Mouse (Mus musculus) embryonic facial prominence, embryonic 15.5 days (tissue): Measurements from ENCODE around the gene Cntnap2. TPM values are rescaled to one million over a fixed set of nuclear protein-coding genes. Genes with fewer than 3 reads are reported as not detected.

ENCODE experiments used
- ATAC-seq: fragments of 200-750 bp; cut with Nextera tagmentation; 2 replicates; pipeline ENCODE4 v1.8.0; 2017; ENCODE audit warnings: low read depth, moderate TSS enrichment; ENCODE audit not compliant: insufficient number of reproducible peaks, low FRiP score, low TSS enrichment
- H3K27ac ChIP-seq: fragments of 300-500 bp; sonication (generic); replicated peaks from 2 replicates; pipeline ENCODE4 v1.5.1; 2015; ENCODE audit warnings: mild to moderate bottlenecking, inconsistent platforms
- H3K27me3 ChIP-seq: fragments of 300-500 bp; sonication (generic); 2 replicates; pipeline ENCODE4 v1.6.1; 2015; ENCODE audit warnings: inconsistent platforms
- H3K36me3 ChIP-seq: fragments of 300-500 bp; sonication (generic); 2 replicates; pipeline ENCODE4 v1.6.1; 2015; ENCODE audit warnings: mild to moderate bottlenecking, inconsistent platforms
- H3K4me1 ChIP-seq: fragments of 300-500 bp; sonication (generic); 2 replicates; pipeline ENCODE4 v1.6.1; 2015; ENCODE audit warnings: inconsistent platforms
- H3K4me2 ChIP-seq: fragments of 300-500 bp; sonication (generic); replicated peaks from 2 replicates; pipeline ENCODE4 v1.6.1; 2015; ENCODE audit warnings: mild to moderate bottlenecking, inconsistent platforms
- H3K4me3 ChIP-seq: fragments of 300-500 bp; sonication (generic); replicated peaks from 2 replicates; pipeline ENCODE4 v1.5.1; 2015; ENCODE audit warnings: mild to moderate bottlenecking, inconsistent platforms
- H3K9ac ChIP-seq: fragments of 300-500 bp; sonication (generic); 2 replicates; pipeline ENCODE4 v1.6.1; 2015; ENCODE audit warnings: inconsistent platforms
- H3K9me3 ChIP-seq: fragments of 300-500 bp; sonication (generic); replicated peaks from 2 replicates; pipeline ENCODE4 v1.6.1; 2016; ENCODE audit warnings: inconsistent platforms
- WGBS: fragments of 180-500 bp; shearing (Covaris S2); methylation state at CpG from one replicate; pipeline ENCODE4 v1.1.7; 2015; 5-methylcytosine and 5-hydroxymethylcytosine counted together
- polyA plus RNA-seq: library from polyadenylated mRNA; unstranded; fragments of >200 nt; fragmentation: Nextera tagmentation; extraction: Ambion mirVana; gene quantifications from 2 replicates; pipeline ENCODE4 v1.2.1, GENCODE M21; 2015

Cntnap2 gene
- polyA plus RNA-seq, 1 experiment from 2014 or later: 1.5 TPM

DNA sequence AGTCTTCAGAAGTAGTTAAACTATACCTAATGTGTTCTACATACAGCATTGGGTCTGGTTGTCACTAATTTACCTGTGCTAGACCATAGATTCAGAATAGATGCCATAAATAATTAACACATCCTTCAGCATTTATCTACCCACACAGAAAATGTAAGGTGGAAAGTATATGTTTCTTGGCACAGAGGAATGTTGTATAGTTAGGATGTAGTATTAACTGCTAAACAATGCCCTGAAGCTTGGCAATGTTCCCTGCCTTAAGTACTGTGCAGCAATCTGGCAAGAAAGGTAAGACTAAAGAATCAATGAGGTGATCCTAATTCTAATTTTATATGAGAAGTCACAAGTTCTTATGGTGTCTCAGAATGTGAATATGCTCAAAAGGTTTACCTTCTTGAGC is 529.9 kb downstream of the Cntnap2 start:
- Histone ChIP-seq H3K27ac (no peak overlapping the region), H3K4me3 (no peak overlapping the region), H3K4me1 (no peaks in the 10 kb centered on the region), H3K4me2 (no peak overlapping the region), H3K9ac (no peak overlapping the region), H3K27me3 (no peaks in the 10 kb centered on the region), H3K36me3 (no peaks in the 10 kb centered on the region), H3K9me3 (no peaks in the 10 kb centered on the region)
- no peak for ATAC-seq

DNA sequence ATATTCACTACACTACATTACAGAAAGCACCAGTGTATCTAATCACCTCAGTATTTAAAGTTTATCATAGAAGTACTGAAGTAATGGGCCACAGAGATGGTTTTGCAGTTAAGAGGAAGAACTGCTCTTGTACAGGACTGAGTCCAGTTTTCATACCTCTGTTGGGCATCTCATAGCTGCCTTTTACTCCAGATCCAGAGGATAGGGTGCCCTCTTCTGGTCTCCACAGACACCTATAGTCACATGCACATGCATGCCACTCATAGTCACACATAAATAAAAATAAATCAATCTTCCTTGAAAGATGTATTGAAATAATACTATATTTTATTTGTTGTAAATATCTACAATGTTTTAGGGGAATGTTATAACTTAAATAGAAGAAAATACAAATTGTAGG is 587.9 kb downstream of the Cntnap2 start:
- Histone ChIP-seq H3K4me2 (no peak overlapping the region), H3K9me3 (no peaks in the 10 kb centered on the region), H3K27ac (no peak overlapping the region), H3K4me3 (no peak overlapping the region), H3K36me3 (no peaks in the 10 kb centered on the region), H3K27me3 (no peaks in the 10 kb centered on the region), H3K9ac (no peak overlapping the region), H3K4me1 (no peaks in the 10 kb centered on the region)
- ATAC-seq: no peak

DNA sequence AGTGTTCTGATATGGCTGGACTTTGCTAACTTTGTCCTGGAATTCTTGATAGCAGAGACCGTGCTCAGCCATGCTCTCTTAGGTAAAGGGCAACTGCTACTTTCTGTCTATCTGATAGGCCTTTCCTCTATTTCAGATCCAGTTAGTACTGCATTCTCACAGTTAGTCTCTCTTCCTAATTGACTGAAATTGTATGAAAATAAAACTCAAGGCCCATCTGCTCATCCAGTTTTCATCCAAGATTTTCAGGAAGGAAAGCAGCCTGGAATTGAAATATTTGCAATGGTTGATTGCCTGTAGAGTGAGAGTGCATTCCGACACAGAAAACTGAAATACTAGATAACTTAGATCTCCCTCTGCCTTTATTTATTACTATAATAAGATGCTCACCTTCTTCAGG is 589.3 kb downstream of the Cntnap2 start:
- 90% methylated on average over 2 of the region's 2 CpGs for WGBS
- Histone ChIP-seq H3K27me3 (no peaks in the 10 kb centered on the region), H3K9ac (no peak overlapping the region), H3K36me3 (no peaks in the 10 kb centered on the region), H3K27ac (no peak overlapping the region), H3K9me3 (no peaks in the 10 kb centered on the region), H3K4me1 (no peaks in the 10 kb centered on the region), H3K4me2 (no peak overlapping the region), H3K4me3 (no peak overlapping the region)
- no peak for ATAC-seq

- no peak overlapping the region for H3K4me2 ChIP-seq
- no peak for ATAC-seq
- H3K27me3 ChIP-seq: no peaks in the 10 kb centered on the region
- no peak overlapping the region for H3K9ac ChIP-seq
- no peaks in the 10 kb centered on the region for H3K9me3 ChIP-seq
- H3K36me3 ChIP-seq: no peaks in the 10 kb centered on the region
- no peak overlapping the region for H3K4me3 ChIP-seq
- no peaks in the 10 kb centered on the region for H3K4me1 ChIP-seq
- no peak overlapping the region for H3K27ac ChIP-seq
Observed at GRCm38 (mm10) chr6:45700287-45700686, 641.1 kb downstream of the Cntnap2 start.

GRCm38 (mm10) chr6:45791612-45792011 is 732.5 kb downstream of the Cntnap2 start:
- no peak overlapping the region for H3K4me2 ChIP-seq
- no peaks in the 10 kb centered on the region for H3K9me3 ChIP-seq
- H3K4me3 ChIP-seq: no peak overlapping the region
- no peaks in the 10 kb centered on the region for H3K4me1 ChIP-seq
- H3K27me3 ChIP-seq: no peaks in the 10 kb centered on the region
- ATAC-seq: no peak
- H3K9ac ChIP-seq: no peak overlapping the region
- H3K36me3 ChIP-seq: no peaks in the 10 kb centered on the region
- H3K27ac ChIP-seq: no peak overlapping the region

GRCm38 (mm10) chr6:45841626-45842341 is 782.6 kb downstream of the Cntnap2 start:
- no peak for ATAC-seq
- Histone ChIP-seq H3K27ac (no peak overlapping the region), H3K4me3 (no peak overlapping the region), H3K4me1 (no peaks in the 10 kb centered on the region), H3K9me3 (no peaks in the 10 kb centered on the region), H3K4me2 (no peak overlapping the region), H3K9ac (no peak overlapping the region), H3K36me3 (no peaks in the 10 kb centered on the region), H3K27me3 (no peaks in the 10 kb centered on the region)
- 80% methylated on average over 4 of the region's 4 CpGs for WGBS

DNA sequence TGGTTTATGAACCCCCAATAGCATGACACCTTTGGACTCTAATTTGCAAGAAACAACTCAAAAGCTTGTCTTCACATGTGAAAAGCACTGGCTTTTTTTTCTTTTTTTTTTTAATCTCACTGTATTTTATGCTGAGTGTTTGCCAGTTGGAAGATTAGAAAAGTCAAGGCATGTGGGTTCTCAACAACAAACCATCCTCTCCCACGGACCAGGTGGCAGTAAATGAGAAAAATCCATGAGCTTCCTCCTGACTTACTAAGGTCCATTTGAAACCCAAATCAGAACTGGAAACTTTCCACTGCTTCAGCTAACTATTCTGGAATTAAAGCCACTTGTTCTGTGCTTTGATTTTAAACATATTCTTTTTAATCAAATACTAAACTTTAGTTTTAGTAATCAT is 784.6 kb downstream of the Cntnap2 start:
- Histone ChIP-seq H3K9ac (no peak overlapping the region), H3K27me3 (no peaks in the 10 kb centered on the region), H3K4me3 (no peak overlapping the region), H3K4me2 (no peak overlapping the region), H3K9me3 (no peaks in the 10 kb centered on the region), H3K27ac (no peak overlapping the region), H3K36me3 (no peaks in the 10 kb centered on the region), H3K4me1 (no peaks in the 10 kb centered on the region)
- 36% methylated on average over 1 of the region's 1 CpGs for WGBS
- no peak for ATAC-seq

GRCm38 (mm10) chr6:45871409-45871992 is 812.3 kb downstream of the Cntnap2 start:
- Histone ChIP-seq H3K27me3 (no peaks in the 10 kb centered on the region), H3K9me3 (no peaks in the 10 kb centered on the region), H3K4me2 (no peak overlapping the region), H3K4me1 (no peaks in the 10 kb centered on the region), H3K9ac (no peak overlapping the region), H3K27ac (no peak overlapping the region), H3K36me3 (no peaks in the 10 kb centered on the region), H3K4me3 (no peak overlapping the region)
- 67% methylated on average over 3 of the region's 3 CpGs for WGBS
- ATAC-seq: no peak

DNA sequence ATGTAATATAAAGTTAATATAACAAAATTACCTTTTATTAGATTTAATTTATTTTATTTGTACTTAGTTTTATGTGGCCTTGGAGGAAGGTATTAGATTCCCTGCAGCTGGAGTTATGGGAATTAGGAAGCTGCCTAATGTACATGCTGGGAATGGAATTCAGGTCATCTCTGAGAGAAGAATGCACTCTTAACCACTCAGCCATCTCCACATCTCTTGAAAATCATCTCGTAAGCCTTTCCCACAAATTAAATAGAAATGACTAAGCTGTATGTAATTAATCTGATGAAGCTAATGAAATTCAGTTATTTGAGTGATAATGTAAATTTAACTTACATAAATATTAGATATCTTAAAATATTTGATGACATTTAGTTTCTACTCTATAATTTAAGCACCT is 826.3 kb downstream of the Cntnap2 start:
- no peak overlapping the region for H3K27ac ChIP-seq
- ATAC-seq: no peak
- no peaks in the 10 kb centered on the region for H3K9me3 ChIP-seq
- H3K27me3 ChIP-seq: no peaks in the 10 kb centered on the region
- H3K4me2 ChIP-seq: no peak overlapping the region
- H3K36me3 ChIP-seq: no peaks in the 10 kb centered on the region
- no peaks in the 10 kb centered on the region for H3K4me1 ChIP-seq
- H3K4me3 ChIP-seq: no peak overlapping the region
- WGBS: 67% methylated on average over 1 of the region's 1 CpGs
- no peak overlapping the region for H3K9ac ChIP-seq

GRCm38 (mm10) chr6:45887901-45888300 is 828.7 kb downstream of the Cntnap2 start:
- H3K27ac ChIP-seq: no peak overlapping the region
- ATAC-seq: no peak
- no peaks in the 10 kb centered on the region for H3K36me3 ChIP-seq
- no peak overlapping the region for H3K4me2 ChIP-seq
- no peaks in the 10 kb centered on the region for H3K9me3 ChIP-seq
- no peak overlapping the region for H3K9ac ChIP-seq
- H3K27me3 ChIP-seq: no peaks in the 10 kb centered on the region
- WGBS: 65% methylated on average over 3 of the region's 3 CpGs
- no peak overlapping the region for H3K4me3 ChIP-seq
- no peaks in the 10 kb centered on the region for H3K4me1 ChIP-seq

GRCm38 (mm10) chr6:45938263-45938662 is 879.1 kb downstream of the Cntnap2 start:
- WGBS: 57% methylated on average over 3 of the region's 3 CpGs
- H3K9ac ChIP-seq: no peak overlapping the region
- no peaks in the 10 kb centered on the region for H3K36me3 ChIP-seq
- H3K27me3 ChIP-seq: no peaks in the 10 kb centered on the region
- H3K4me2 ChIP-seq: no peak overlapping the region
- no peak overlapping the region for H3K27ac ChIP-seq
- no peaks in the 10 kb centered on the region for H3K4me1 ChIP-seq
- H3K9me3 ChIP-seq: no peaks in the 10 kb centered on the region
- no peak for ATAC-seq
- no peak overlapping the region for H3K4me3 ChIP-seq

DNA sequence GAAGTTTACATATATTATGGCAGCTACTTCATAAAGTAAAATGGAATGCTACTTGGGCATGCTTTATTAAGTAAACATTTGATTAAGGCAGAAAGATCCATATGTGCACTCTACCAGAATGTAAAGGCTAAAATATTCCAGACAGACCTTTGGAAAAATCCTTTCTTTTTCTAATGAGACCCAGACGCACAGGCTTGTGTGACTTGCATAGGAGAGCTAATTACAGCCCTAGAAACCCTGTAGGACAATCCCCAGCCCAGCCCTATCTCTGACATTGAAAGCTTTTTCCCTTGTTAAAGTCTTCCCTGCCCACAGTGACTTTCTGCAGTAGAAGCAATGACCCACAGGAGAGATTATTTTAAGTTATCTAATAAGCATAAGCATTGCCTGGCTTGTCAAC is 879.6 kb downstream of the Cntnap2 start:
- Histone ChIP-seq H3K27ac (no peak overlapping the region), H3K9me3 (no peaks in the 10 kb centered on the region)
- WGBS: 23% methylated on average over 1 of the region's 1 CpGs

More for the DNA sequence above, 879.6 kb downstream of the Cntnap2 start:
- Histone ChIP-seq H3K4me1 (no peaks in the 10 kb centered on the region), H3K4me2 (no peak overlapping the region), H3K4me3 (no peak overlapping the region), H3K9ac (no peak overlapping the region), H3K27me3 (no peaks in the 10 kb centered on the region), H3K36me3 (no peaks in the 10 kb centered on the region)
- ATAC-seq: no peak
